Mouse (Mus musculus) brain, embryonic 18.5 days (tissue): ENCODE results near the gene Gm21903.
"Not testable (repeated sequence)": the region's sequence is repeated elsewhere in the genome, so short reads cannot be mapped to it uniquely, and the experiment has no call there.

ENCODE experiments used
- DNase-seq: peaks from one replicate; pipeline ENCODE4 v3.0.0-alpha.2; 2012; ENCODE audit warnings: low read depth, low spot score

The Gm21903 gene

GRCm38 (mm10) chr17:39043241-39043640 is at the start of gene Gm21903:
TSS of gene Gm21903 (minus strand) at chr17:39043341.
- DNase-seq, result no peak

- no peak for DNase-seq
Measured at GRCm38 (mm10) chr17:39076937-39077336, 33.8 kb upstream of the Gm21903 start, which contains the start of gene Esp23. TSS of gene Esp23 (minus strand) at chr17:39077037.

GRCm38 (mm10) chr17:39063641-39064040 is 20.5 kb upstream of the Gm21903 start:
- DNase-seq, result no peak

DNA sequence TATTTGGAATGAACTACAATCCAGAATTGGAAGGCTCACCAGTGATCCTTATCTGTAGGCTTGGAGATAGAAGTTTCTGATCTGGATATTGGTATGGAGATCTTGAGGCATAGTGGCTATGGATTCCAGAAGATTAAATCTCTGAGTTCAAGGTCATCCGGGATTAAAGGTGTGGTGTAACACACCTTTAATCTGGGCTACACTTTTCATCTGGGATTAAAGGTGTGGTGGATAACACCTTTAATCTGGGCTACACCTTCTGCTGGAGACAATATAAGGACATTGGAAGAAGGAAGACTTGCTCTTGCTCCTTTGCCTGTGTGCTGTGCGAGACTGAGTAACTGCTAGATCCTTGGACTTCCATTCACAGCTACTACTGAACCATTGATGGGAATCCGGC is 6.7 kb downstream of the Gm21903 start, which contains the start of gene Esp24:
Gene Esp24 (plus strand): TSS at position 301 of the 400 bp plus-strand sequence.
- not testable (repeated sequence) for DNase-seq

GRCm38 (mm10) chr17:39017184-39017583 is 26.0 kb downstream of the Gm21903 start:
- DNase-seq, result no peak

- DNase-seq, result no peak
Measured at GRCm38 (mm10) chr17:39010675-39011638, 32.2 kb downstream of the Gm21903 start.

GRCm38 (mm10) chr17:39009846-39010245 is 33.3 kb downstream of the Gm21903 start:
- DNase-seq, result no peak
